Mouse (Mus musculus) CH12.LX (cell line): Measurements from ENCODE around the gene Kntc1.

Source experiments
- CTCF ChIP-seq, 2 experiments: IDR thresholded peaks in 1 of 2; conservative IDR thresholded peaks in 1 of 2; 2 replicates each; pipeline ENCODE4 v1.5.1; 2011 to 2012; ENCODE audit warnings: low read depth in 2 of 2, low read length in 2 of 2, improper control_type of control experiment in 1 of 2, inconsistent platforms in 1 of 2, mild to moderate bottlenecking in 1 of 2, moderate library complexity in 1 of 2
- ELF1 ChIP-seq: IDR thresholded peaks from 2 replicates; pipeline ENCODE4 v1.6.1; 2014; ENCODE audit warnings: low read depth, mild to moderate bottlenecking, inconsistent platforms, low read length, improper control_type of control experiment
- EP300 ChIP-seq: IDR thresholded peaks from 2 replicates; pipeline ENCODE4 v1.6.1; 2011; ENCODE audit warnings: low read length, improper control_type of control experiment
- KAT2A ChIP-seq: IDR thresholded peaks from 2 replicates; pipeline ENCODE4 v1.6.1; 2012; ENCODE audit warnings: low read length, improper control_type of control experiment, inconsistent platforms; ENCODE audit not compliant: insufficient replicate concordance
- MAX ChIP-seq: IDR thresholded peaks from 2 replicates; pipeline ENCODE4 v1.6.1; 2011; ENCODE audit warnings: low read length, improper control_type of control experiment
- NELFE ChIP-seq: IDR thresholded peaks from 2 replicates; pipeline ENCODE4 v1.6.1; 2011; ENCODE audit warnings: low read depth, low read length, improper control_type of control experiment
- PAX5 ChIP-seq: IDR thresholded peaks from 2 replicates; pipeline ENCODE4 v1.6.1; 2012; ENCODE audit warnings: low read length, inconsistent platforms, mixed read lengths
- POLR2A ChIP-seq: IDR thresholded peaks from 2 replicates; pipeline ENCODE4 v1.6.1; 2011; ENCODE audit warnings: low read depth, mild to moderate bottlenecking, improper control_type of control experiment, low read length
- TCF12 ChIP-seq: IDR thresholded peaks from 2 replicates; pipeline ENCODE4 v1.6.1; 2014; ENCODE audit warnings: low read depth, mild to moderate bottlenecking, inconsistent platforms, low read length, improper control_type of control experiment
- ZMIZ1 ChIP-seq: IDR thresholded peaks from 2 replicates; pipeline ENCODE4 v1.6.1; 2012; ENCODE audit warnings: low read depth, mild to moderate bottlenecking, inconsistent platforms, low read length, improper control_type of control experiment

- TF ChIP-seq ELF1 (no peak), CTCF (conservative IDR thresholded peaks at IDR 0.05 in 1 of 2, IDR thresholded peaks at IDR 0.05 in 1 of 2; ENCODE audit: low read depth in 2 of 2, low read length in 2 of 2) (no peak), ZMIZ1 (no peak), KAT2A (no peak), NELFE (no peak), PAX5 (no peak), POLR2A (no peak), EP300 (no peak), TCF12 (no peak), MAX (no peak)
Measured at GRCm38 (mm10) chr5:123832309-123832708, 82.8 kb downstream of the Kntc1 start.
